Mouse (Mus musculus) kidney, embryonic 14.5 days (tissue): ENCODE data around the gene Ccdc162. TPM values are rescaled to one million over a fixed set of nuclear protein-coding genes. Genes with fewer than 3 reads are reported as not detected.

Experiments used
- ATAC-seq: fragments of 200-750 bp; cut with Nextera tagmentation; 2 replicates; pipeline ENCODE4 v1.8.0; 2017; ENCODE audit warnings: moderate number of reproducible peaks, mild to moderate bottlenecking, moderate TSS enrichment, moderate library complexity; ENCODE audit not compliant: low FRiP score, low TSS enrichment
- H3K27ac ChIP-seq: fragments of 300-500 bp; sonication (generic); 2 replicates; pipeline ENCODE4 v1.5.1; 2014; ENCODE audit warnings: low read depth, mild to moderate bottlenecking, low read length, moderate library complexity, mixed read lengths
- H3K27me3 ChIP-seq: fragments of 300-500 bp; sonication (generic); 2 replicates; pipeline ENCODE4 v1.6.1; 2014; ENCODE audit warnings: mild to moderate bottlenecking, low read length; ENCODE audit not compliant: control insufficient read depth, insufficient read depth
- H3K36me3 ChIP-seq: fragments of 300-500 bp; sonication (generic); 2 replicates; pipeline ENCODE4 v1.6.1; 2014; ENCODE audit warnings: low read length, mixed read lengths; ENCODE audit not compliant: control insufficient read depth, insufficient read depth
- H3K4me1 ChIP-seq: fragments of 300-500 bp; sonication (generic); 2 replicates; pipeline ENCODE4 v1.6.1; 2014; ENCODE audit warnings: low read length, mixed read lengths; ENCODE audit not compliant: control insufficient read depth, insufficient read depth
- H3K4me2 ChIP-seq: fragments of 300-500 bp; sonication (generic); replicated peaks from 2 replicates; pipeline ENCODE4 v1.6.1; 2014; ENCODE audit warnings: low read depth, mild to moderate bottlenecking, low read length
- H3K4me3 ChIP-seq: fragments of 300-500 bp; sonication (generic); 2 replicates; pipeline ENCODE4 v1.5.1; 2014; ENCODE audit warnings: mild to moderate bottlenecking, low read length
- H3K9ac ChIP-seq: fragments of 300-500 bp; sonication (generic); 2 replicates; pipeline ENCODE4 v1.6.1; 2014; ENCODE audit warnings: low read depth, mild to moderate bottlenecking, low read length, moderate library complexity
- H3K9me3 ChIP-seq: fragments of 300-500 bp; sonication (generic); 2 replicates; pipeline ENCODE4 v1.6.1; 2016; ENCODE audit warnings: low read length; ENCODE audit not compliant: control insufficient read depth
- WGBS: fragments of 180-500 bp; shearing (Covaris S2); extraction: QIAGEN DNeasy Blood & Tissue Kit; methylation state at CpG from one replicate; pipeline ENCODE4 v1.1.7; 2014; 5-methylcytosine and 5-hydroxymethylcytosine counted together
- polyA plus RNA-seq: library from polyadenylated mRNA; unstranded; fragments of >200 nt; fragmentation: Nextera tagmentation; extraction: Ambion mirVana; gene quantifications from 2 replicates; pipeline ENCODE4 v1.2.1, GENCODE M21; 2014

The Ccdc162 gene
- polyA plus RNA-seq, result 0.15 and 0.33 TPM in 2 replicates

DNA sequence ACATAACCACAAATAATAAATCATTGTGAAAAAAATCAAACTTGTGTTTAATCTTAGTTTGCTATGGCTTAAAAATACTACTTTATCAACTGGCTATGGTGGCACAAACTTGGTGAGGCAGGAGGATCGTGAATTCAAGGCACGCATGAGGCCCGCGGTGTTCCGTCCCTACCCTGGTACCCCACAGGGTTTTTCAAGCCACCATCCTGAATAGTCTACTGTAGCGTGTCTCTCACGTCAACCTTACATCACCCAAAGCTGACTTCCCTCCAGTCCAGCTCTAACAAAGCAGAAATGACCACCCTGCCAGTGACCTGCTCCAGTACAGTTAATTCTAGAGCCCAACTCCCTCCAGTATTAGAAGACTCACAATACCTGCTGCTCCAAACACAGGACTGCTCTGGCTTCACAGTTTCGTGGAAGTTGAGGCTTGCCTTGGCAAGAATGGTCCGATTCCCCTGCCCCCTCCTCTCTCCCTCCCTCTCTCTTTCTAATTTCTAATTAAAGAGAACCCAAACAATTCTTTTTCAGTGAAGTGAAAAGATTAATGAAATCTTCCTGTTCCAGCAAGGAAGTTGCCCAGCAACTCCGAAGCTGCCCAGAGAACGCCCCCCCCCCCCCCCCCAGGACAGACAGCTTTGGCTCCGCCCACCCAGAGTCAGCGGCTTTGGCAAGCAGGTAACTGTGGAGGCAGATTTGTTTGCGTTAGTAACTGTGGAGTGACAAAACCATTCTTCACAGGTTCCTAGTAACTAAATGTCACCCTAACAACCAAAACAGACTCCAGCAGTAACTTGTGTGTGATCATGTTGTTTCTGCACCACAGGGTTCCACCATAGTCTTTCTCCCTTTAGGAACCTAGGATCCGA lies at the start of gene Ccdc162:
TSS of gene Ccdc162 (minus strand) at position 606 of the 869 bp plus-strand sequence.
- ATAC-seq, result no peak
- Histone ChIP-seq H3K4me3 (no peak within 1 kb of the TSS), H3K27ac (no peak within 1 kb of the TSS), H3K4me2 (no peak within 1 kb of the TSS), H3K9ac (no peak within 1 kb of the TSS), H3K9me3 (no peaks in the 10 kb centered on the region), H3K36me3 (no peaks in the 10 kb centered on the region; the same call in 1 of the 2 replicates), H3K4me1 (0 out of 2 replicates have a peak, but pooled peaks cover 8% of the 10 kb centered on the region), H3K27me3 (no peaks in the 10 kb centered on the region)
- 61% methylated on average over 15 of the region's 15 CpGs for WGBS

DNA sequence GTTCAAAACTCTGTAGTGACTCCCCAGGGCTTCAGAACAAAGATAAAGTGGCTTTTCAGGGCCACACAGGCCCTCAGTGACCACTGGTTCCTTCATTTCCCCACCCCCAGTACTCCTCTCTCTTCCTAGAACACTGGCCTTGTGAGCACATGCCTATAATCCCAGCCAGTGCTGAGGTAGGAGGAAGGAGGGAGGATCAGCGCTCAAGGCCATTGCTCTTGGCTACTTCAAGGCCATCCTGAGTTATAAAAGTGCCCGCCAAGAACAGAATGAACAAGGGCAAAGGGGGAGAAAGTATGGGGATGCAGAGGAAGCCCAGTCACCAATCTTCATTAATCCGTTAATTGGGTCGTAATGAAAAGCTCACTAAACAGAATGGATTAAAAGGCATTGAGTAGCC lies 49.2 kb upstream of the Ccdc162 start:
- no peak for ATAC-seq
- Histone ChIP-seq H3K27ac (no peak overlapping the region), H3K4me3 (no peak overlapping the region), H3K4me1 (no peaks in the 10 kb centered on the region), H3K4me2 (no peak overlapping the region), H3K36me3 (no peaks in the 10 kb centered on the region), H3K9ac (no peak overlapping the region), H3K27me3 (no peaks in the 10 kb centered on the region), H3K9me3 (no peaks in the 10 kb centered on the region)
- WGBS, result 87% methylated on average over 4 of the region's 4 CpGs

DNA sequence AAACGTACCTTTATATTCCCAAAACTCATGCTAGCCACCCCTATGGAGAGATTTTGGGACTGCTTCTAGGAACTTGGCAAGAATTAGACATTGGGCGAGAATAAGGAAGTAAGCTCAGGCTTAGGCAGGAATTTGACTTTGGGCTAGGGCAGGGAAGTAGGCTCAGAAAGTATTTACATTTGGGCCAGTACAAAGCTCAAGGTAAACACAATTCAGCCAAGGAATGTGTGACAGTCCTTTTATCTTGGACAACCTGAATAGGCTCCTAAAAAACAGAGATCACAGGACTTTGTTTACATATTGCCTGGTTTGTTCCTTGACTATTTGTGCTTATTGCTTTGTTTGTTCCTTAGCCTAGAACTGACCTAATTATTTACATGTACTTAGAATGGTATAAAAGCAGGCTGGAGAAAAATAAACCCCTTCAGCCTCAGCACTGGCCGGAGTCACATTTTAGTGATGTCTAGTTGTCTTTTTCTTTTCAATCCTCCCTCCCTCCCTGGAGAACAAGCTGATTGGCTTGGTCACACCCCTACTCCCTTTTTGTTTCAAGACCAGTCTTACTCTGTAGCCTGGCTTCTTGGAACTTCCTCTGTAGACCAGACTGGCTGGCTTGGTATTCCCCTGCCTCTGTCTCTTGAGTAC lies 47.4 kb upstream of the Ccdc162 start:
- no peak overlapping the region for H3K9ac ChIP-seq
- no peaks in the 10 kb centered on the region for H3K27me3 ChIP-seq
- H3K4me1 ChIP-seq, result no peaks in the 10 kb centered on the region
- no peak for ATAC-seq
- no peak overlapping the region for H3K27ac ChIP-seq
- H3K36me3 ChIP-seq, result no peaks in the 10 kb centered on the region
- no peak overlapping the region for H3K4me2 ChIP-seq
- no peak overlapping the region for H3K4me3 ChIP-seq
- H3K9me3 ChIP-seq, result no peaks in the 10 kb centered on the region
- 76% methylated on average over 3 of the region's 3 CpGs for WGBS

DNA sequence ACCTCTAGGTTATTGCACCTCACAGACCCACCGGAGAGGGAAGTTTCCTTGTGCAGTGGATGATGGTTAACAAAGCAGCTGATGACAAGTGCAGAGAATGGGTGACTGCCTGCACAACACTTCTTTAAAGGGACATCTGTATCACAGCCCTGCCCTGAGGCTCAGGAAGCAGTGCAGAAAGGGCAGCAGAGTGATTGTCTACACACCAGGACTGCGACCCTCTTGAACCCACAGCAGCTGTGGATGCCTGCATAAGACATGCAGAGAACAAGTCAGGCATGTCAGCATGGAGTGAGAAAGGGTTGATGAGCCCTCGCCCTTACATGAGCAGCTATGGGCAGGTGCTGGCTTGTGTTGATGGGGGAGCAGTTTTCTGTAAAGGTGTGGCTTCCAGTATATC lies 44.4 kb upstream of the Ccdc162 start:
- Histone ChIP-seq H3K4me3 (no peak overlapping the region), H3K27me3 (no peaks in the 10 kb centered on the region), H3K9ac (no peak overlapping the region), H3K36me3 (no peaks in the 10 kb centered on the region), H3K4me2 (no peak overlapping the region), H3K4me1 (no peaks in the 10 kb centered on the region), H3K9me3 (no peaks in the 10 kb centered on the region), H3K27ac (no peak overlapping the region)
- no peak for ATAC-seq
- WGBS, result 80% methylated on average over 3 of the region's 3 CpGs

DNA sequence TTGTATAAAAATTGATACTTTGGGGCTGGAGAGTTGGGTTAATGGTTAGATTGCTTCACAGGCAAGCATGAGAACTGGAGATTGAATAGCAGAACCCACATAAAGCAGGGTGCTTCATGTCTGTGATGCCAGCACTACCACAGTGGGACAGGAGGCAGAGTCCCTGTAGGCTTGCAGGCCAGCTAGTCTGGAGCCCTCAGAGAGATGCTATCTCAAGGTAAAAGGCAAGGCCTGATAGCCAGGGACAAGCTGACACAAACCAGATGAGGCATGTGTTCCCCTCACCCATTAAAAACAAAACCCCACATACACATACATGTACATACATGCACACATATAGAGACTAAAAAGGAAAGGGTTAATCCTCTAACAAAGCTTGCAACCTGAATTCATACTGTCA lies 41.6 kb upstream of the Ccdc162 start:
- no peak for ATAC-seq
- Histone ChIP-seq H3K4me3 (no peak overlapping the region), H3K27me3 (no peaks in the 10 kb centered on the region), H3K4me1 (no peaks in the 10 kb centered on the region), H3K27ac (no peak overlapping the region), H3K36me3 (no peaks in the 10 kb centered on the region), H3K9ac (no peak overlapping the region), H3K9me3 (no peaks in the 10 kb centered on the region), H3K4me2 (no peak overlapping the region)

- Histone ChIP-seq H3K36me3 (no peaks in the 10 kb centered on the region), H3K9ac (no peak overlapping the region), H3K27me3 (no peaks in the 10 kb centered on the region), H3K4me3 (no peak overlapping the region), H3K27ac (no peak overlapping the region), H3K4me2 (no peak overlapping the region), H3K4me1 (no peaks in the 10 kb centered on the region; the same call in 1 of the 2 replicates), H3K9me3 (no peaks in the 10 kb centered on the region)
- 95% methylated on average over 5 of the region's 5 CpGs for WGBS
- ATAC-seq, result no peak
These were observed 40.8 kb upstream of the Ccdc162 start for GRCm38 (mm10) chr10:41757226-41757625.

GRCm38 (mm10) chr10:41751867-41752480 lies 35.5 kb upstream of the Ccdc162 start:
- Histone ChIP-seq H3K27ac (no peak overlapping the region), H3K9ac (no peak overlapping the region), H3K36me3 (no peaks in the 10 kb centered on the region), H3K4me1 (no peaks in the 10 kb centered on the region; the same call in 1 of the 2 replicates), H3K4me2 (no peak overlapping the region), H3K27me3 (no peaks in the 10 kb centered on the region), H3K9me3 (no peaks in the 10 kb centered on the region), H3K4me3 (no peak overlapping the region)
- no peak for ATAC-seq
- 79% methylated on average over 14 of the region's 14 CpGs for WGBS

GRCm38 (mm10) chr10:41749306-41749705 lies 32.9 kb upstream of the Ccdc162 start:
- Histone ChIP-seq H3K9ac (no peak overlapping the region), H3K4me1 (no peaks in the 10 kb centered on the region; the same call in 1 of the 2 replicates), H3K4me2 (no peak overlapping the region), H3K27me3 (no peaks in the 10 kb centered on the region), H3K36me3 (no peaks in the 10 kb centered on the region), H3K4me3 (no peak overlapping the region), H3K9me3 (no peaks in the 10 kb centered on the region), H3K27ac (no peak overlapping the region)
- ATAC-seq, result no peak
- WGBS, result 84% methylated on average over 3 of the region's 3 CpGs

DNA sequence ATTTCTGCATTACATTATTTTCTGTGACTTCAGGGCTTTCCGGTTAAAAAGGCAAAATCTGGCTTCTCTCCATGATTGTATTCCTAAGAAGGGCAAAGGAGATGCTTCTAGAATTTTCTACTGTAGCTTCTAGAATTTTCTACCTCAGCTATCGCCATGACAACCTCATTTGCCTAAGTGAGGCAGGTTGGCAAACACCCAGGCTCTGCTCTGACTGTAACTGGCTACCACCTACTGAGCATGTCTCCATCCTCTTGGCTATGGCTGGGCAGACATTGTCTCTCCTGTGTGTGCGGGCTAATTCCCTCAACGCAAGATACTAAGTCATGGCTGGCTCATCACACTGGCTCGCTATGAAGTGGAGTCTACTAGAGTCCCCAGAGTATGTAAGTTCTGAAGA lies 30.1 kb upstream of the Ccdc162 start:
- WGBS, result 93% methylated on average over 5 of the region's 5 CpGs

More for the DNA sequence above, 30.1 kb upstream of the Ccdc162 start:
- no peaks in the 10 kb centered on the region for H3K9me3 ChIP-seq
- no peak overlapping the region for H3K27ac ChIP-seq
- no peak overlapping the region for H3K4me3 ChIP-seq
- no peak overlapping the region for H3K9ac ChIP-seq
- no peaks in the 10 kb centered on the region for H3K4me1 ChIP-seq
- H3K36me3 ChIP-seq, result no peaks in the 10 kb centered on the region
- H3K27me3 ChIP-seq, result no peaks in the 10 kb centered on the region
- no peak overlapping the region for H3K4me2 ChIP-seq
- ATAC-seq, result no peak
